Mouse (Mus musculus): ENCODE results near the gene Camta1.
A peak's percentile ranks its signal among the peaks of the same experiment; 100 is the strongest.

Camta1 gene

DNA sequence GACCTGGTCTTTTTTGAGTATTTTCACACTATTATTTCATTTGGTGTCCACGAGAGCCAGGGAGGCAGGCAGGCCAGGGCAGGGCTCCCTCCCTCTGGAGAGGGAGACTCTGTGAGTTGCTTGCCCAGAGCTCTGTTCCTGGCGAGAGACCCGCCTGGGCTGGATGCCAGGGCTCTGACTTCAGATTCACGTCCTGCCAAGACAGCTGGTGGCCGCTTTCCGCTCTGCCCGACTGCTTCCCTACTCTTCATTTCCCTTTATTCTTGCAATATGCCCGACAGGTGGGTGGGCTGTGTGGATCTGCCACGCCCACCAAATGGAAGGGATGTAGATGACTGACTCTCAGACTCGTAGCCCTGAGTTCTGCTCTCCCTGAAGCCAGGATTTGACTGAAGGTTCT, 696.1 kb downstream of the Camta1 start:
- peaks cover 49% of the 10 kb centered on the region for H3K4me1 ChIP-seq (replicated peaks; ENCODE audit: low read depth, low read length)
- no peaks in the 10 kb centered on the region for H3K36me3 ChIP-seq (ENCODE audit: insufficient read depth, low read length)
- TF ChIP-seq POU5F1 (IDR thresholded peaks at IDR 0.05; ENCODE audit: borderline replicate concordance, low read length) (no peak), NANOG (IDR thresholded peaks at IDR 0.05; ENCODE audit: borderline replicate concordance, low read length) (no peak), CTCF (conservative IDR thresholded peaks at IDR 0.05; ENCODE audit: low read length) (no peak)
- H3K9me3 ChIP-seq (ENCODE audit: low read length): no peaks in the 10 kb centered on the region
- H3K4me3 ChIP-seq (replicated peaks; ENCODE audit: low read length): no peak overlapping the region
- peaks cover 6% of the 10 kb centered on the region; the same call in 1 of the 2 replicates for H3K27me3 ChIP-seq (ENCODE audit: insufficient read depth, low read length)

DNA sequence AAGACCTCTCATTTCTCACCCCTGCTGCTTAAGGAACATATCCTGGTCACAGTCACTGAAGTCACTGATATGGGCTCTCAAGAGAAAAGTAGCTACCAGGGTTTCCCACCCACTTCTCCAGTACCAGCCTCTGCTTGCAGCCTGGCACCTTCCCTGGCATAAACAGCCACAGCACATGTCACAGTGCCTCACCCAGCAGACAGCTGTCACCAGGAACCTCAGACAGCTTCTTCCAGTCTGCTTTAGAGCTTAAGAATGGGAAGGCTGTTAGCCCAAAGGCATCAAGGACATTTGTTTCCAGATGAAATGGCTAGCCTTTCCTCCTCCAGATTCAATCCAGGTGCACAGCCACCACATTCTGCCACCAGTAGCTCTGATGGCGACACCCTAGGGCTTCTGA, 697.4 kb downstream of the Camta1 start:
- Histone ChIP-seq H3K4me1 (replicated peaks; ENCODE audit: low read depth, low read length) (peaks cover 36% of the 10 kb centered on the region), H3K4me3 (replicated peaks; ENCODE audit: low read length) (no peak overlapping the region), H3K27me3 (ENCODE audit: insufficient read depth, low read length) (peaks cover under 1% of the 10 kb centered on the region; the same call in 1 of the 2 replicates), H3K9me3 (ENCODE audit: low read length) (no peaks in the 10 kb centered on the region), H3K36me3 (ENCODE audit: insufficient read depth, low read length) (no peaks in the 10 kb centered on the region)
- TF ChIP-seq NANOG (IDR thresholded peaks at IDR 0.05; ENCODE audit: borderline replicate concordance, low read length) (no peak), CTCF (conservative IDR thresholded peaks at IDR 0.05; ENCODE audit: low read length) (no peak), POU5F1 (IDR thresholded peaks at IDR 0.05; ENCODE audit: borderline replicate concordance, low read length) (no peak)

DNA sequence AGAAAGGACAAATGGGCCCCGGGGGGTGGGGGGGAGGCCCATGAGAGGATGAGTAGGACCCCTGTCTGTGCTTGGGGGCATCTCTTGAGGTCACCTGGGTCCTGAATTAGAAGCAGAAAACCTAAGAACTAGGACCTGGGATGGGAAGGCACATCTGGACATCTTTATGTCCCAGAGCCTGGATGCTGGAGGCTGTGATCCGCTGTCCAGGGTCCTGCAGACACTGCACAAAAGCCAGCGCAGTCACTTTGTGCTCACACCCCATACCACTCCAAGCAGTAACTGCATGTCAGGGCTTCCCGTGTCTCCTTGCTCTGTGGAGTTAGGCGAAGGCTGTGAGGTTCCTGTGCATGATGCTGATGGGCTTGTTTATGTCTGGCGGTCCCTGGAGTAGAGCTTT, 699.8 kb downstream of the Camta1 start:
- Histone ChIP-seq H3K36me3 (ENCODE audit: insufficient read depth, low read length) (no peaks in the 10 kb centered on the region), H3K9me3 (ENCODE audit: low read length) (no peaks in the 10 kb centered on the region), H3K4me3 (replicated peaks; ENCODE audit: low read length) (peak overlapping the region; percentile 52), H3K4me1 (replicated peaks; ENCODE audit: low read depth, low read length) (peaks cover 36% of the 10 kb centered on the region), H3K27me3 (ENCODE audit: insufficient read depth, low read length) (no peaks in the 10 kb centered on the region; the same call in 1 of the 2 replicates)
- TF ChIP-seq CTCF (conservative IDR thresholded peaks at IDR 0.05; ENCODE audit: low read length) (no peak), NANOG (IDR thresholded peaks at IDR 0.05; ENCODE audit: borderline replicate concordance, low read length) (no peak), POU5F1 (IDR thresholded peaks at IDR 0.05; ENCODE audit: borderline replicate concordance, low read length) (no peak)

DNA sequence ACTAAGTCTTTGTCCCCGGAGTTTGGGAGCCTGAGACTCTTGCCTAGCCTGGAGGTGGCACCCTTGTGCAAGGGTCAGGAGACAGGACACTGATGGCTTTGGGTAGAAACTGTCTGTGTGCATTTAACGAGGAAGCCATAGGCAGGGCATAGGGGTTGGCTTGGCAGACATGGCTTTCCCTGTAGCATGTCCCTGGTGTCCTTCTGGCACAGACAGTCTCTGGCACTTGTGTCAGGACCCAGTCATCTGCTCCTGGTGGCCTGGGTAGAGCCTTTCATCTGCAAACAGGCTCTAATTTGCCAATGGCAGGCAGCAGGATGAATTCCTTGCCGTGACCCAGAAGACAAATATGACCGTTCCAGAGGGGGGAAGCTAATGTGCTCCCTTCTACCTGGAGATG, 700.7 kb downstream of the Camta1 start:
- TF ChIP-seq POU5F1 (IDR thresholded peaks at IDR 0.05; ENCODE audit: borderline replicate concordance, low read length) (no peak), NANOG (IDR thresholded peaks at IDR 0.05; ENCODE audit: borderline replicate concordance, low read length) (no peak), CTCF (conservative IDR thresholded peaks at IDR 0.05; ENCODE audit: low read length) (no peak)
- Histone ChIP-seq H3K4me1 (replicated peaks; ENCODE audit: low read depth, low read length) (peaks cover 36% of the 10 kb centered on the region), H3K27me3 (ENCODE audit: insufficient read depth, low read length) (no peaks in the 10 kb centered on the region; the same call in 1 of the 2 replicates), H3K9me3 (ENCODE audit: low read length) (no peaks in the 10 kb centered on the region), H3K36me3 (ENCODE audit: insufficient read depth, low read length) (no peaks in the 10 kb centered on the region), H3K4me3 (replicated peaks; ENCODE audit: low read length) (no peak overlapping the region)

GRCm38 (mm10) chr4:151160476-151160875, 701.2 kb downstream of the Camta1 start:
- Histone ChIP-seq H3K4me1 (replicated peaks; ENCODE audit: low read depth, low read length) (peaks cover 32% of the 10 kb centered on the region), H3K27me3 (ENCODE audit: insufficient read depth, low read length) (no peaks in the 10 kb centered on the region), H3K9me3 (ENCODE audit: low read length) (no peaks in the 10 kb centered on the region), H3K4me3 (replicated peaks; ENCODE audit: low read length) (no peak overlapping the region), H3K36me3 (ENCODE audit: insufficient read depth, low read length) (no peaks in the 10 kb centered on the region)
- TF ChIP-seq POU5F1 (IDR thresholded peaks at IDR 0.05; ENCODE audit: borderline replicate concordance, low read length) (no peak), CTCF (conservative IDR thresholded peaks at IDR 0.05; ENCODE audit: low read length) (no peak), NANOG (IDR thresholded peaks at IDR 0.05; ENCODE audit: borderline replicate concordance, low read length) (no peak)

DNA sequence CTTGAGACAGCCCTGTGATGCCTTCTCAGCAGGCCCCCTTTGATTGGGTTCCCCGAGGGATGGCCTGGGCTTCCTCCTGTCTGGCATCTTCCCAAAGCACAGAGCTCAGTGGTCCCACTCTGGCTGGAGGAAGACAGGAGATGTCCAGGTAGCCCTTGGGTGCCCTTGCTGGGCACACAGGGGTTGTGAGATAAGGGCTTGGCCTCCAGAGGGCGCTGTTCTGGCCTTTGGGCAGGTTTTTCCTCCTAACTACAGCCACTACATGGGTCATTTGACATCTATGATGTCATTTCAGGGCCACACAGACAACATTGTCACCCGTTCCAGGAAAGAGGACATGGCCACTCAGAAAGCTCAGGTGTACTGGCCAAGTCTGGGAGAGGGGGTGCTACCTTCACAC, 703.4 kb downstream of the Camta1 start:
- no peaks in the 10 kb centered on the region for H3K9me3 ChIP-seq (ENCODE audit: low read length)
- no peaks in the 10 kb centered on the region for H3K36me3 ChIP-seq (ENCODE audit: insufficient read depth, low read length)
- no peaks in the 10 kb centered on the region for H3K27me3 ChIP-seq (ENCODE audit: insufficient read depth, low read length)
- no peak overlapping the region for H3K4me3 ChIP-seq (replicated peaks; ENCODE audit: low read length)
- no peak for TF ChIP-seq POU5F1 (IDR thresholded peaks at IDR 0.05; ENCODE audit: borderline replicate concordance, low read length)
- no peak for TF ChIP-seq NANOG (IDR thresholded peaks at IDR 0.05; ENCODE audit: borderline replicate concordance, low read length)
- TF ChIP-seq CTCF (conservative IDR thresholded peaks at IDR 0.05; ENCODE audit: low read length): peak; percentile 61
- H3K4me1 ChIP-seq (replicated peaks; ENCODE audit: low read depth, low read length): peaks cover 11% of the 10 kb centered on the region; the same call in 1 of the 2 replicates

DNA sequence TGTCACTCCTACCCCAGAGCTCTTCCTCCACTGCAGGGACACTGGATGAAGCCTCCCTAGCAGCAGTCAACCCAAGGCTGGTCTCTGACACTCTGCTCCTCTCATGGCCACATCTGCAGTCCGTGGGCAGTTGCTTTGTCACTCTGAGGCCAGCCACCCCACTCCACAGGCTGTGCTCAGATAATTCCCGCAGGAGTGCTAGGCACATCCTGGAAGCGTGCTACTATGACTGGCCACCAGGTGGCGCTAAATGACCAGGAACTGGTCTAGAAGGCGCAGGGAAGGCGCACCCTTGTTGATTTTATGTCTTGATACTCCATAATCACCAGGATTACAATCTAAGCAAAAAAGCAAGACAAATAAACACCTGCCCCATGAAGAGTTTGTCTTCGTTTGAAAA, 704.8 kb downstream of the Camta1 start:
- Histone ChIP-seq H3K27me3 (ENCODE audit: insufficient read depth, low read length) (peaks cover 3% of the 10 kb centered on the region; the same call in 1 of the 2 replicates), H3K9me3 (ENCODE audit: low read length) (no peaks in the 10 kb centered on the region), H3K4me3 (replicated peaks; ENCODE audit: low read length) (no peak overlapping the region), H3K4me1 (replicated peaks; ENCODE audit: low read depth, low read length) (peaks cover 3% of the 10 kb centered on the region; the same call in 1 of the 2 replicates), H3K36me3 (ENCODE audit: insufficient read depth, low read length) (no peaks in the 10 kb centered on the region)
- no peak for TF ChIP-seq NANOG (IDR thresholded peaks at IDR 0.05; ENCODE audit: borderline replicate concordance, low read length)
- peak; percentile 77 for TF ChIP-seq CTCF (conservative IDR thresholded peaks at IDR 0.05; ENCODE audit: low read length)

DNA sequence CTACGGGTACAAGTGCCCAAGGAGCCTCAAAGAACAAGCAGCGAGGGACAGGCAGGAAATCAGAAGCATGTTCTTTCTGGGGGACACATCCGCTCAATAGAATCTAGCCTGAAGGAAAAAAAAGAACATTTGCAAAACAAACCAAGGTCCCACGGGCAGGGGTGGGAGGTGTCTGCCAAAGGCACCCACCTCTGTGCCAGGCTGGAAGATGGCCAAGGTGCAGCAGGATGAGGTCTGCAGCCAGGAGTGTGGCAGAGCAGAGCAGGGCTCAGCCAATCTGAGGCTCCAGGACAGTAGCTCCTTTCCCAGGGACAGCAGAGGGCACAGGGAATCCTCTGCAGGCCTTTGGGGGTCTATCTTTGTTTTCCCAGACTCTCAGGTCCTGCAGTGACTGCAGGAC, 706.1 kb downstream of the Camta1 start:
- TF ChIP-seq NANOG (IDR thresholded peaks at IDR 0.05; ENCODE audit: borderline replicate concordance, low read length) (no peak), POU5F1 (IDR thresholded peaks at IDR 0.05; ENCODE audit: borderline replicate concordance, low read length) (no peak)
- Histone ChIP-seq H3K4me1 (replicated peaks; ENCODE audit: low read depth, low read length) (peaks cover 13% of the 10 kb centered on the region; the same call in 1 of the 2 replicates), H3K27me3 (ENCODE audit: insufficient read depth, low read length) (peaks cover 7% of the 10 kb centered on the region; the same call in 1 of the 2 replicates), H3K4me3 (replicated peaks; ENCODE audit: low read length) (no peak overlapping the region), H3K9me3 (ENCODE audit: low read length) (no peaks in the 10 kb centered on the region), H3K36me3 (ENCODE audit: insufficient read depth, low read length) (no peaks in the 10 kb centered on the region)

DNA sequence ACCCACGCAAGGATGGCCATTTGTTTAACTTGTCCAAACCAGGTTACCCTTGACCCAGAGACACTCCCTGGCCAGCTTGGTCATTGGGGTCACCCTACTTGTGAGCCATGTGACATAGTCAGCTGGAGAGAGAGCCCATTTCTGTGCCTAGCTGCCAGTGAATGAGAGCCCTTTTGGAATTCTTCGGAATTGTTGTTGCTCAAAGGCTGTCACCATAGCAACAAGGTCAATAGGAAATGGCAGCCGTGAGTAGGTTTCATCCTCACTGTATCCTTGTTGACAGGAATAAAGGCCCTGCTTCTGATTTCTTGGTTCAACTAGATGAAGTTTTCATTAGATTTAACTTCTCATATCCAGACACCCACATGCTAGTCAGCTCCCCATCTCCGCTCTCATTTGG, 707.4 kb downstream of the Camta1 start:
- Histone ChIP-seq H3K27me3 (ENCODE audit: insufficient read depth, low read length) (peaks cover 7% of the 10 kb centered on the region), H3K9me3 (ENCODE audit: low read length) (no peaks in the 10 kb centered on the region), H3K36me3 (ENCODE audit: insufficient read depth, low read length) (no peaks in the 10 kb centered on the region), H3K4me1 (replicated peaks; ENCODE audit: low read depth, low read length) (peaks cover 13% of the 10 kb centered on the region; the same call in 1 of the 2 replicates), H3K4me3 (replicated peaks; ENCODE audit: low read length) (no peak overlapping the region)
- TF ChIP-seq CTCF (conservative IDR thresholded peaks at IDR 0.05; ENCODE audit: low read length) (no peak), POU5F1 (IDR thresholded peaks at IDR 0.05; ENCODE audit: borderline replicate concordance, low read length) (no peak), NANOG (IDR thresholded peaks at IDR 0.05; ENCODE audit: borderline replicate concordance, low read length) (no peak)
